Mouse (Mus musculus) E14TG2a.4 (cell line): ENCODE data around the gene Kcnd3.

Source experiments
- CTCF ChIP-seq: conservative IDR thresholded peaks from 2 replicates; pipeline ENCODE4 v1.5.1; 2014; ENCODE audit warnings: low read length
- NANOG ChIP-seq: IDR thresholded peaks from 2 replicates; pipeline ENCODE4 v1.6.1; 2014; ENCODE audit warnings: borderline replicate concordance, low read length, mixed read lengths

GRCm38 (mm10) chr3:105591766-105592165 lies 139.6 kb downstream of the Kcnd3 start:
- TF ChIP-seq CTCF (no peak), NANOG (no peak)
